Mouse (Mus musculus) retina, adult 2 months (tissue): Measurements from ENCODE around the gene Pex1.
"Not testable (repeated sequence)": the region's sequence is repeated elsewhere in the genome, so short reads cannot be mapped to it uniquely, and the experiment has no call there.

Source experiments
- DNase-seq: peaks from one replicate; pipeline ENCODE4 v3.0.0-alpha.2; 2012; ENCODE audit warnings: low read depth, low spot score

The Pex1 gene

GRCm38 (mm10) chr5:3644621-3645020 is 48.8 kb downstream of the Pex1 start:
- no peak for DNase-seq

GRCm38 (mm10) chr5:3645326-3645725 is 49.5 kb downstream of the Pex1 start:
- DNase-seq, result no peak

GRCm38 (mm10) chr5:3646539-3646938 is 50.7 kb downstream of the Pex1 start:
- DNase-seq, result no peak

- peak; percentile 26 for DNase-seq
Measured at GRCm38 (mm10) chr5:3646991-3647707, 51.3 kb downstream of the Pex1 start.

- DNase-seq, result peak; percentile 77
Measured at GRCm38 (mm10) chr5:3647708-3648121, 51.8 kb downstream of the Pex1 start.

GRCm38 (mm10) chr5:3648206-3648848 is 52.5 kb downstream of the Pex1 start:
- no peak for DNase-seq

GRCm38 (mm10) chr5:3648849-3649210 is 53.0 kb downstream of the Pex1 start:
- DNase-seq, result no peak

GRCm38 (mm10) chr5:3650881-3651280 is 55.0 kb downstream of the Pex1 start, which contains the start of gene Tmbim7:
Gene Tmbim7, plus strand, starts transcription at chr5:3651181.
- no peak for DNase-seq

- DNase-seq, result no peak
Measured at GRCm38 (mm10) chr5:3651621-3652020, 55.8 kb downstream of the Pex1 start.

GRCm38 (mm10) chr5:3652903-3653575 is 57.2 kb downstream of the Pex1 start:
- DNase-seq, result not testable (repeated sequence)

- DNase-seq, result no peak
Measured at GRCm38 (mm10) chr5:3653801-3654200, 57.9 kb downstream of the Pex1 start.

GRCm38 (mm10) chr5:3657085-3657484 is 61.2 kb downstream of the Pex1 start, which contains the start of gene Gatad1:
Gene Gatad1, minus strand, starts transcription at chr5:3657185.
- DNase-seq, result no peak

GRCm38 (mm10) chr5:3665225-3665624 is 69.4 kb downstream of the Pex1 start:
- DNase-seq, result no peak

- DNase-seq, result no peak
Measured at GRCm38 (mm10) chr5:3666585-3666984, 70.7 kb downstream of the Pex1 start.

- no peak for DNase-seq
Measured at GRCm38 (mm10) chr5:3669938-3670554, 74.2 kb downstream of the Pex1 start.
